Mouse (Mus musculus) cerebellum, adult 11-12 months (tissue): ENCODE data around the gene Lgr5.
A peak's percentile ranks its signal among the peaks of the same experiment; 100 is the strongest.

Source experiments
- DNase-seq: peaks from one replicate; pipeline ENCODE4 v3.0.0; 2022

The Lgr5 gene

DNA sequence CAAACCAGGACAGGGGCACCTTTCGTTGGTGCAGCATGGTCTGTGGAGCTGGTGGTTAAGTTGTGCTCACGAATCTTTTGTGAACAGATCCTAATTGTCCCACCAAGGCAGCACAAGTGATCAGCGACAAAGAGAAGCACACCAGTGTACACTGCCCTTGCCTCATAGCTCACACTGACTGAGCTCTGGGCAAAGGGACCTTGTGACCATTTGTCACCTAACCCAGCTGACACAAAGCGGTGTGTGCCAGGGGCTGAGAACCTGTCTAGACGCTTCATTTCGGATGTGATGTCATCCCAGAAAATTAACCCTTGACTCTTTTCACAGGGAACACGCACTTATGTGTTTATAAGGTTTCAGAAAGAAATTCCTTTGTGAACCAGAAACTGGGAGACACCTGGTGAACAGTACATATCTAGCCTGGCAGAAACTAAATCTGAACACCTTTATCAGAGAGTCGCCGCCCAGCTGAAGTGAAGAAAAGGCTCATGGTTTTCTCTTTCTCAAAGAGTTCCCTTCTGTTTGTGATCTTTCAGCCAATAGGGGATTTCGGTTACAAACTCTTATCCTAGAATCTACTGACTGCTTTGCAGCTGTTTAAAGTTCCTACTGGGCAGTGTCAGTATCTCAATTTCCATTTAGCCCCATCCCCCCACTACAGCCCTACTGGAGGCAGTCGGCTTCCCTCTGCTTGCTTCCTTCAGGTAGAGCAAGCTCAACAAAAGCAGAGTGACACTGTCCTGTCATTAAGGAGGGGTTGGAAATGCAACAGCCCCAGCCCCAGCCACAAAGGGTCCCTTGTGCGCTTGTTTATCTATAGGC is 94.4 kb downstream of the Lgr5 start:
- no peak for DNase-seq

DNA sequence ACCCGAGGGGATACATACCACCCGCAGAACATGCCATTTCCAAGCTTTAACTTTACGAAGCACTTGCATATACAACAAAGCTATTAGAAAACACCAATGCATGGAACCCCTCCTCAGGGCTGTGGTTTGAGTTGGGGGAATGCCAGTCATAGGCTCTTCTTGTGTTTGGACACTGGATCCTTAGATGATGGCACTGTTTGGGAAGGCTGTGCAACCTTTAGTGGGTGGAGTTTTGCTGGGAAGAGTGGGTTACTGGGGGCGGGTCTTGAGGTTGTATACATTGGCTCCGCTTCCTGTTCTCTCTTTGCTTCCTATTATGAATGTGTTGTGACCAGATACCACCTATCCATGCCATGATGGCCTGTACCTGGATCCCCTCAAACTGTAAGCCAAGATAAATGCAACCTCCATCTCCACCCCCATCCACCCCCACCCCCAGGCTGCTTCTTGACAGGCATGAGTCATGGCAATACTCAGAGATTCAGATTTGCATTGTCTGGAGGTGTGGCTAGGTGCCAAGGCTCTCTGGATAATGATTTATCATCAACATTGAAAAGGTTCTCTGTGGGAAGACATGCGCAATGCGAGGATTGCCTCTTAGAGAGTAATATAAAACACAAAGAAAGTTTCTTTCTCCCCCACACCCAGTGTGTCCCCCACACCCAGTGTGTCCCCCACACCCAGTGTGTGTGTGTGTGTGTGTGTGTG is 95.6 kb downstream of the Lgr5 start:
- DNase-seq: no peak

DNA sequence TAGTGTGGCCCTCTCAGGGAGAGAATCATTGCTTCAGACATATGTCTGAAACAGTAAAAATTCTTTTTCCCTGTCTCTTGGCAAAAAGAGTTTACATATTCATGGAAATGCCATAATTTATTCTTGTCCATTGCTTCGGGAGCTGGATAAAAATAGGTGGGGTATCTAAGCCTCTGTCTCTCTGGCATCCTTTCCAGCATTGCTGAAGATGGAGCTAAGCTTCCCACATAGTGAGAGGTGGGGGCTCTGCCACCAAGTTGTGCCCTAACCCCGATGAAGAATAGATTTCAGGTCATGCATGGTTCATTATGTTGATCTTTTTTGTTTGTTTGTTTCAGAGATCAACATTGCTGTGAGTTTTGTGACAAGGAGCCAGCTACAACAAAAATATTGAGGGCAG is 102.0 kb downstream of the Lgr5 start:
- DNase-seq: no peak

DNA sequence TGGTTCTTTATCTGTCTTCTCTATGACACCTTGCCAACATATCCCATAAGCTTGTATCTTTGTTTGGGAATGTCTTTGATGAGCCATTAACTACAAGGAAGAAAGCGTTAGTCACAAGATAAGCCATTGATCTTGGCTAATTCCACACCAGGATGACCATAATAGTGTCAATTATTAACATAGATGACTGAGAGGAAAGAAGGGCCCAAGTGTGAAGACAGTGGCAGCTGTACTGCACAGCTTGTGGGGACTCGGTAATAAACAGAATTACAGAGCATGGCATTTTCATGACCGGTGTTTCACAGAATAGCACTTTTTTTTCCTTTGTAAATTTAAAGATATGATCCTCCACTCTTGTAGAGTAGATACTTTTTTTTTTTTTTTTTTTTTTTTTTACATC is 102.9 kb downstream of the Lgr5 start:
- DNase-seq: no peak

DNA sequence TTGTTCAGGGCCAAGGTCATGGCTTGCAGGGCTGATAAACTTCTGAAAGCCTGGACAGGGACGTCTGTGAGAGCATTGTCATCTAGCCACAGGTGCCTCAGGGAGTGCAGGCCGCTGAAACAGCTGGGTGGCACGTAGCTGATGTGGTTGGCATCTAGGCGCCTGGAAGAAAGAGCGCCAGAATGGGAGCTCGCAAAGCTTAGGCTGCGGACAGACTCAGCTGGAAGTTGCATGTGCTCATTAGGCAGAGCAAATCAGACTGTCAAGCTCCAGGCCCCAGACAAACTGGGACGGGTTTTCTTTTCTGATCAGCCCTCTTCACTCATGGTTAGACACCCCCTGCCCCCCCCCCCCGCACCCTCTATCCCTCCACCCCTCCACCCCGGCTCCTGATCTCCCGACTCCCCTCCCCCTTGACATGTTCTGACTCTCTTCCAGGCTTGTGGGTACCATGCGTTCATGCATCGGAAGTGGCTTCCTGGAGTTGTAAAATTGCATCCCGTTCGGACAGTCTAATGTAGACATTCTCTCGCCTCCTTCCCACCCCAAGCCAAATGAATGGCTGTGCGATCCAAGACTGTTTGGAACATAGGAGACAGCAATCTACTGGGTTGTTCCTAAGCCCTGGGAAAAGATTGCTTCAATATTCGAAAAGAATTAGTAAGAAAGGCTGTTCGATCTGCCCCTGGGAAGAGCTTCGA is 109.0 kb downstream of the Lgr5 start:
- peak; percentile 3 for DNase-seq

DNA sequence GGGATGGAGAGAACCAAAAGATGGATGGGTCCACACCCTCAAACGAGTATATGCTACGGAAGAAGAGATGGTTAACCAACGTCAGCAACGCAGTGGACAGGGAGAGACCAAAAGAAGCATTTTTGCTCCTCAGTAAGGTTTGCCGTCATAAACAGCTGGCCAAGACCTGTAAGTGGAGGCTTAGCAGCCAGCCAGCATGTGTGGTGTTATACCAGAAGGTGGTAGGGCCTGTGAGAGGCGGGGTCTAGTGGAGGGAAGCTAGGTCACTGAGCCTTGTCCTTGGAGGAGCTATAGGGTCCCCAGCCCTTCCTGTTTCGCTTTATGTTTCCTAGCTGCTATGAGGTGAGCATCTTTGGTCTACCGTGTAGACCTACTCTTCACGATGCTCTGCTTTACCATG is 111.1 kb downstream of the Lgr5 start:
- DNase-seq: no peak

DNA sequence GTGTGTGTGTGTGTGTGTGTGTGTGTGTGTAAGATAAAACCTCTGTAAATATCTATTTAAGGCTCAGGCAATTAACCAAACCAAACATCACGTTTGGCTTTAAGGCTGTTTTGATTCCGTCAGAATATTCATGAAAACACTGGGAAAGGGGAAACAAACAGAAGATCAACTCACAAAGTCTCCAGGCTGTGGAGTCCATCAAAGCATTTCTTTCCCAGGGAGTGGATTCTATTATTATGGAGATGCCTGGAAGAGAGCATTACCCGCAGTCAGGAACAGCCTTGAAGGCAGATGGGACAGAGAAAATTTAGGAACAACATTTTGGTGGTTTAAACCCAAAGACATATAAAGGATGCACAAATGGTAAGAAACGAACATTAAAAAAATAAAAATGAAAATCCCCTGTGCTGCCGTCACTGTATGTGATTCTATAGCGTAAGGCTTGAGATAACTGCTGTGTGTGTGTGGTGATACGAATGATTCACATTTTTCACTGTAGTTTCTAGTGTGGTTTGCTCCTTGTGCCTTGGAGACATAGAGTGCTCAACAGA is 112.5 kb downstream of the Lgr5 start:
- DNase-seq: no peak

DNA sequence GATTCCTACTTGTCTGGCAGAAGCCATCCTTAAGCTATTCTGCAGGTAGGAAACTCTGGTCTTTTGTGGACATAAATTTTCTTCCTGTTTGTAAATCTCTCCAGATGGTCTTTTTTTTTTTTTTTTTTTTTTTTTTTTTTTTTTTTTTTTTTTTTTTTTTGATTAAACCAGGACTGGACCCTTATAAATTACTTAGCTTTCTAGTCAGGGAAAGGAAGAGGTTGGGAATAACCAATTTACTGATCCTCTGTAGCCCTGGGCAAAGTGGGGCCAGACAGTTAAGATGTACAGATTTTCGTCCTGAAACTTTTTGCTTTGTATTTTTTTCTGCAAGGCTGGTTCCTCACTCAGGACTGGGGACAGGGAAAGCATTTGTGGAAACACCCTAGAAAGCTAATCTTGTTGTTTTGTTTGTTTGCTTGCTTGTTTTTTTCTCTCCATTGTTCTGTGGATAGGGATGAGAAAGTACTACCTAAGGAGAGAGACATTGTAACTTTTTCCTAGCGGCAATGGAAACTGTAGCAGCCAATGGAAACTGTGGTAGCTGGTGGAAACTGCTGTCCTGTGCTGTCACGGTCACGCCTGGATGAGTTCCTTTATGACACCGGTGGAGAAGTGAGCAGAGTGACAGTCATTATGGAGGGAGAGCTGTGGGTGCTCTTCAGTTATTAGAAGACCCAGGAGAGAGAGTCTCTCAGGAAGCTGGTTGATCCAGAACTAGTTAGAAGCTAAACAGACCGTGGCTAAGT is 114.2 kb downstream of the Lgr5 start:
- DNase-seq: no peak

DNA sequence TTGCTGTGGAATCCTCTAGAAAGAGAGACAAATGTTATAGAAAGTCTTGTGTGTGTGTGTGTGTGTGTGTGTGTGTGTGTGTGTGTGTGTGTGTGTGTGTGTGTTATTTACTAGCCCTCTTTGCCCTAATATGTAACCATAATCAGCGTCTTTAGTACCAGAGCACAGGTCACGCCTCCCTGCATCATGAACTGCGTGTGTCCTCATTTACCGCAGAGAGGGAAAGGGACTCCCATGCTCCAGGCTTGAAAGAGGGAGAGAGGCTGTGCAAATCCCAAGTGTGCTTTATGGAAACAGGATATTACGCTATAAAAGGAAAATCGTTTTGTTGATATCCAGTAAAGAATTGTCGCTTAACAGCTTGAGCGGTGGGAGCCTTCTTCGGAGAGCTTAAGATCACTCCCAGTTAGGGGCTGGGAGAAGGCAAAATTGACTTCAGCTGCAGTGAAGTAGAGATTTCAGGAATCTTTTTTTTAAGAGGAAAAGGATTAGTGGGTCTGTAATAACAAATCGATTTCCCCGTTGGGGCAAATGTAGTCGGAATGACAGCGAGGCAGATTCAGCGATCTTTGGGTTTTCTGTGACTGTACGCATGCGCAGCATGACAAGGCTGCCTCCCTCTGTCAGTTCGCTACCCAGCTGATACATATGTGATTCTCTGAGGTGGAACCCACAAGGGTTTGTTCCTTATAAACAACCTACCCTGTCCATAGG is 116.8 kb downstream of the Lgr5 start:
- peak; percentile 18 for DNase-seq

DNA sequence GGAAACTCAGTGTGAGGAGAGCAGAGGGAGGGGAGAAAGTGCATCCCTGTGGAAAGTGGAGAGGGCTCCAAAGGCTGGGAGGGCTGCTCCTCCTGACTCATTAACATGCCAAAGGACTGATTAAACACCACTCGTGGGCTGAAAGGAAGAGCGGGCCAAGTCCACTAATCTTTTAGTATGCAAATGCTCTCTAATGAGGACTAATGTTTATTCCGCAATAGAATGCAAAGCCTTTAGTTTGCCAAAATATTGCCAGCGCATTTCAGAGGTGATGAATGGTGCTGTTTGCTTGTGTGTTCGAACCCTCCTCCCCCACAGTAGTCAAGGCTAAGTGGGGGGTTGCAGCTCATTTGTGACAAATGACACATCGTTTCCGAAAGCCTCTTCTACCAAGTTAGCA is 118.5 kb downstream of the Lgr5 start:
- DNase-seq: no peak

DNA sequence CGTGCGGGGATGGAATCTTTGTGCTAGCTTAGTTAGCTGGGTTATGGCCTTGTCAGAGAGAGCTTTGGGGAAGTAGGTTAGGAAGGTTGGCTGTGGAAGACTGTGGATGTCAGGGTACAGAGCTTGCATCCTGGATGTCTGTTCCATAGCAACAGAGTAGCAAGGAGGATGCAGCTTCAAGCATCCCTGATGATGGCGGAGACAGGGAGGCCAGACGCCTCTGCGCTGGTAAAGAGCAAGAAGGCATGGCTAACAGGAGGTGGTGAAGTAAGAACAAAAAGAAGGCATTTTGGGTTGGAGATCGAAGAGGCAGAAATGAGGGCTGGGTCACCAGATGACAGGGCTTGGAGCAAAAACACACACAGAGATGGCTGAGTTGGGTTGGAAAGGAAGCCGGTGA is 118.9 kb downstream of the Lgr5 start:
- DNase-seq: no peak

DNA sequence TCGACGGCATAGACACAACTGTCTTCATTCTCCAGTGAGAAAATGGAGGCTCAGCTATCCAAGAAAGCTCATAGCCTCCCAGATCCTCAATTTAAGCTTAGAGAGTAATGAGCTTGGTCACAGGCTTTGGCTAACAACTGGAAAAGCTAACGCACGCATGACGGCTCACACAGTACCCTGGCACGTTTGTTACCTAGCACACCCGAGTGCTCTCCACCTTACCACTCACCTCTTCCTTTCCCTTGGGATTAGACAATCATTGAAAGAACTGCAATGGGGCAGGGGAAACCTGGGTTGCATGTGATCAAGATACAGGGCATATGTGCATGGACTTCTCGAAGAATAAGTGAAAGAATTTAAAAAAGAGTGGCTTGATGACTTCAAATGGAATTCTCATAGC is 119.6 kb downstream of the Lgr5 start:
- DNase-seq: no peak

DNA sequence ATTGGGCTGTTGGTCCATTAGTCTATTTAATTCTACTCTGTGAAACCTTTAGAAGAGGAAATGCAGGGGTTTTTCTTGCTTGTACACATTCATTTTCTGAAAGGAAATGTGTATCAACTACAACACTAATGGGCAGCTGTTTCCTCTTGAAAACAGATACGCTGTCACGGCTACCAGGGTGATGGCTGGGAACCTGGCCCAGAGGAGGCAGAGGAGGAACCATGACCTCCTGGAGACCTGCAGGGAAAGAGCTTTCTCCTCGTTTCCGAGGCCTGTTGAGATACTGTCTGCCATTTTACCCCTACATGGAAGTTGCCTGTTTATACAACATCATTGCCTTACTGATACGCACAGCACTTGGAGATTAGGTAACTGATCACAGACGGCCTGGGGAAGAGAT is 121.8 kb downstream of the Lgr5 start:
- DNase-seq: no peak

DNA sequence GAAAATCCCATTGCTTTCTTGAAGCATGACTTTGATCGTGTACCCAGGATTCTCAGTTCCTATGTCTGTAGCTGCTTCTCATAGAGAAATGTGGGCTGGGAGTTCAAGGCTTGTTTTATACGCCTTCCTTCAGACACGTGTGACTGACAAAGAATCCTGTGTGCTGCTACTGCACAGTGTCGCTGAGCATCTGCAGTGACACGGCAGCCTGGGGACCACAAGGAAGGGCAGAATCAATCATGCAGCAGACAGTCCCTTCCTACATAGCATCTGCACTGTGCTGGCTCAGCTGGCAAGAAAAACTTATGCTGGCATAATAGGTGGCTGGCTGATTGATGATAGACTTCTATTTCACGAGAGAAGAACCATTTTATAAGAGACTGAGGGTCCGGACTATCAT is 122.5 kb downstream of the Lgr5 start:
- no peak for DNase-seq

DNA sequence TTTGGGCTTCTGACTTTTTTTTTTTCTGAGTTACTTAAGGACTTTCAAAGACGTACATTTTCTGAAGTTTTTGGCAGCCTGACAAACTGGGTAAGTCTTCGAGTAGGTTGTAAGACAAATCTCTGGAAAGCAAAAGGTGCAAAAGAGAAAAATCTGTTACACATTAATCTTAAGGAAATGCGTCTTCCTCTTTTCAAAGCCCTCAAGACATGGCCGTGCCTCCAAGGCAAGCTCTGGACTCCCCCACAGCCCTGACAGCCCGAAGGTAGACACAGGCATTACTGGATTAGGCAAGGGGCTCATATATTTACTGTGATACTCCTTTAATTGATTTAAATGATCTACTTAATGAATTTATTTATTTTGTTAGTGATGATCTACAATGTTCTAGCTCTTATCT is 124.9 kb downstream of the Lgr5 start:
- no peak for DNase-seq

DNA sequence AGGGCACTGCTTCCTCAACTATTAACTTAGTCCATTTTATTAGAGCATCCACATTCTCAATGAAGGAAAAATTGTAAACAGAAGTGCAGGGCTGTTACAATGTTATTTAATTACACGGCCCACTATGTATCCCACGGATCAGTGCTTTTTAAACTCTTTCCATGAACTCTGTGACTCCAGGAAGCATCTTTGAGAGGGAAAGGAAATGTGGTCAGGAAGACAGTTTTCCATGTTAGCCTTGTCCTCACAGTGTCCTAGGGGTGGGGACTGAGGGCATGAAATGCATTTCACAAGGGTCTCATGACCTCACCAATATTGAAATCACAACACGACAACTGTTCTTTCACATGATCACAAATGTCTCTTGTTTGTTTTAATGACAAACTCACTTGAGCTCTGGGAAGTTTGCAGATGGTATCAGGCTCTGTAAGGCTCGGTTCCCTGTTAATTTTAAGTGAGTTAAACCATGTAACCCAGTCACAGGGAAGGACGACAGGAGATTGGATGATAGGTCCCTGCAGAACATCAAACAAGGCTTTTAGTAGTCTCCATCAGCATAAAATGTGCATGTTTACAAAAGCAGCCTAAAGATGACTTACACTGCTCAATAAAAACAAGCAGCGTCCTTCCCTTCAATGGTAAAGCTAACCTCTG is 130.1 kb downstream of the Lgr5 start:
- DNase-seq: no peak

DNA sequence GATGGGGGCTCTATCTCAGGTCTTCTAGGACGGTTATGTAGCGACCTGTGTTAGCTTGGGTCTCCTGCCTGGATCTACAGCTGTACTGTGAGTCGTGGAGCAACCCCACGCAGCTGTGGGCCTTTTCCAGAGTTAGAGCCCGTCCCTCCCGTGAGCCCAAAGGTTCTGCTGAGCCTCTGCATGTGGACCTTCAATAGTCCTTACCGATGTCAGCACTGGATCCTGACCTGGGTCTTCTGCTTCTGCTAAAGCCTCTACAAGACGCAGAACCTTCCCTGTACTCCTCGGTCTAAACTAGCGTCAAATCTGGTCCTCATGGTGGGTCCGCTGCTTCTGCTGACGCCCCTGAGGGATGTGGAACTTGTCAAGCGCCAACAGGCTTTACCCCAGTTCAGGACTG is 139.0 kb downstream of the Lgr5 start:
- no peak for DNase-seq

DNA sequence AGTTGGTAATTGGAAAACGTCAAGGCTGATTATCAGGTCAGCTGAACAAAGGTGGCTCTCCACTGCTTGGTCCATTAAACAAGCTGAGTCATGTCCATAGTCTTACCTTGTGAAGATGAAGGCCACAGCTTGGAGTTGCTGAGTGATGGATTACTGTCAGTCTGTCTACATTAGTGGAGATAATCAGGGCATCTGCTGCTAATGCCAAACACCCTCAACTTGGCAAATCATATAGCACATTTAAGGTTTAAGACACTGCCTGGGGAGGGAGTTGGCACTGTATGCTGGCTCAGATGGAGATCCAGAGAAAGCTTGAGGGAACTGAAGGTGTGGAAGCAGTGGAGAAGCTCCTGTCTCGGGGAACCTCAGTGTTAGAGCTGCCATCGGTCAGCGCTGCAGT is 150.3 kb downstream of the Lgr5 start:
- DNase-seq: no peak

DNA sequence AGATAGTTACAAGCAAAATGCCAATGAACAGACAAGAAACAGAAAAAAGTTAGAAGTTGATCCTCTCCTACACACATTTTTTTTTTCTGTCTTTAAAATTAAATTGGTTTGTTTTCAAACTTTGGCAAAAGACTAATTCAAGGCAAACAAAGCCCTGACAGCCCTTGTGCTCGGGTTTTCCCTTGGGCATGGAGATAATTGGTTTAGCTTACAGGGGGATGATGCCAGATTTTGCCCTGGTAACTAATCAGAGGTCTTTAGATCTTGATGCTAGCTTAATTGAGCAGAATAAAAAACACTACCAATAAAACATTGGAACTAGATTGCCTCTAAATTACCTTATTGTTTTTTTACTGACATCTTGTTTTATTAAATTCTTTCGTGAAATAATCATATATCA is 162.2 kb downstream of the Lgr5 start:
- no peak for DNase-seq

DNA sequence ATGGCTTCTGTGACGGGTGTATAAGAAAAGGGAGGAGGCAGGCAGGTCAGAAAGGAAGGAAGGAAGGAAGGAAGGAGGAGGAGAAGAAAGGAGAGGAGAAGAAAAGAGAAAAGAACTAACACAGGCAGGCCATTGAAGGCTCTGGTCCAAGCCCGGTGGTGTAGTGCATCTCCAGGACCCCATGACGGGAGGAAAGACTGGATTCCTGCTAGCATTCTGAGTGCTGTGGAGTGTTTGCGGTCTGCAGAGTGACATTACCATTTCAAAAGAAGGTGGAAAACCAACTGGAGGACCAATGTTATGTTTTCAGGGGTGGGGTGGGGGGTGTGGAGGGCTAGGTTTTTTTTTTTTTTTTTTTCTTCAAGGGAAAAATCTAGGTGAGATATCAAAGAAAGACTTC is 165.6 kb downstream of the Lgr5 start:
- no peak for DNase-seq

DNA sequence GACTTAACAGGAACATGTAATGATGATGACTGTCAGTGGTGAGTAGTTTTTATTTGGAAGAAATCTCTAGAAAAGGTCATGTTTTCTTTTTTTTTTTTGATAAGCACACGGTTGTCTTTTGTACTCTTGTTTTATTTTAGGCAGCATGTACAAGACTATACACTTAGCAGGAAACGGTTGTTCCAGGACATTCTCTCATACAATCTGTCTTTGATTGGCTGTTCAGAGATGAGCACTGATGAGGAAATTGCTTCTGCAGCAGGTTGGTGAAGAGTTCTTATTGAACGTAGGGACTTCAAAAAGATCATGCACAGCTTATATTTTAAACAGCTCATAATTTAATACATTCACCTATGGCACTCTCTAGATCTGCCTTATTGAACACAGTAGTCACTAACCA is 173.5 kb downstream of the Lgr5 start:
- DNase-seq: no peak

DNA sequence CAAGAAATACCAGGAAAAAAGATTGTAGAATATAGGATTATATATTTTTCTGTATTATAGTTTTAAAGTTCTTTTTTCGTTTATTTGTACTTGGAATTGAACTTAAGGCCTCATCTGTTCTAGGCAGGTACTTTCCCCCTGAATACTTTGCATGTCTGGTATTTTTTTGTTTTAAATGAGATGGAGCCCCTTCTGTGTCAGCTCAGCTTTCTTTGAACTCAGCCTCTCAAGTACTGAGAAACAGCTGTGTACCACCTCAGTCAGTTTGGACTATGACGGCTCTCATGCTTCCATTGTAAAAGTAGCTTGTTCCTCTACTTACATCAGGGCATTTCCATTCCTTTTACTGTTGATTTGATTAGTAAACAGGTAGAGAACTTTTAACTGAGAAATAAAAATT is 174.1 kb downstream of the Lgr5 start:
- DNase-seq: no peak
